Mouse (Mus musculus) heart, embryonic 12.5 days (tissue): Measurements from ENCODE around the gene Hist1h3f. TPM values are rescaled to one million over a fixed set of nuclear protein-coding genes. Genes with fewer than 3 reads are reported as not detected.
"Not testable (repeated sequence)": the region's sequence is repeated elsewhere in the genome, so short reads cannot be mapped to it uniquely, and the experiment has no call there.

Source experiments
- ATAC-seq: fragments of 200-750 bp; cut with Nextera tagmentation; 2 replicates; pipeline ENCODE4 v1.8.0; 2017; ENCODE audit warnings: moderate TSS enrichment, moderate library complexity; ENCODE audit not compliant: insufficient number of reproducible peaks, low FRiP score
- H3K27ac ChIP-seq: fragments of 300-500 bp; sonication (generic); 2 replicates; pipeline ENCODE4 v1.5.1; 2016; ENCODE audit warnings: mild to moderate bottlenecking, moderate library complexity; ENCODE audit not compliant: poor library complexity, severe bottlenecking
- H3K27me3 ChIP-seq: fragments of 300-500 bp; sonication (generic); replicated peaks from 2 replicates; pipeline ENCODE4 v1.6.1; 2016; ENCODE audit warnings: mild to moderate bottlenecking, moderate library complexity
- H3K36me3 ChIP-seq: fragments of 300-500 bp; sonication (generic); 2 replicates; pipeline ENCODE4 v1.6.1; 2016; ENCODE audit warnings: mild to moderate bottlenecking, moderate library complexity
- H3K4me1 ChIP-seq: fragments of 300-500 bp; sonication (generic); replicated peaks from 2 replicates; pipeline ENCODE4 v1.6.1; 2016; ENCODE audit warnings: mild to moderate bottlenecking
- H3K4me2 ChIP-seq: fragments of 300-500 bp; sonication (generic); 2 replicates; pipeline ENCODE4 v1.6.1; 2016; ENCODE audit warnings: mild to moderate bottlenecking, moderate library complexity
- H3K4me3 ChIP-seq: fragments of 300-500 bp; sonication (generic); 2 replicates; pipeline ENCODE4 v1.5.1; 2016; ENCODE audit warnings: mild to moderate bottlenecking
- H3K9ac ChIP-seq: fragments of 300-500 bp; sonication (generic); 2 replicates; pipeline ENCODE4 v1.6.1; 2016; ENCODE audit warnings: mild to moderate bottlenecking, moderate library complexity
- H3K9me3 ChIP-seq: fragments of 300-500 bp; sonication (generic); replicated peaks from 2 replicates; pipeline ENCODE4 v1.6.1; 2016; ENCODE audit warnings: mild to moderate bottlenecking, moderate library complexity
- WGBS: fragments of 180-500 bp; shearing (Covaris S2); methylation state at CpG from one replicate; pipeline ENCODE4 v1.1.7; 2016; 5-methylcytosine and 5-hydroxymethylcytosine counted together
- polyA plus RNA-seq: library from polyadenylated mRNA; unstranded; fragments of >200 nt; fragmentation: Nextera tagmentation; extraction: Ambion mirVana; gene quantifications from 2 replicates; pipeline ENCODE4 v1.2.1, GENCODE M21; 2016

Hist1h3f gene
- polyA plus RNA-seq, 1 experiment from 2014 or later: 0.32 TPM

DNA sequence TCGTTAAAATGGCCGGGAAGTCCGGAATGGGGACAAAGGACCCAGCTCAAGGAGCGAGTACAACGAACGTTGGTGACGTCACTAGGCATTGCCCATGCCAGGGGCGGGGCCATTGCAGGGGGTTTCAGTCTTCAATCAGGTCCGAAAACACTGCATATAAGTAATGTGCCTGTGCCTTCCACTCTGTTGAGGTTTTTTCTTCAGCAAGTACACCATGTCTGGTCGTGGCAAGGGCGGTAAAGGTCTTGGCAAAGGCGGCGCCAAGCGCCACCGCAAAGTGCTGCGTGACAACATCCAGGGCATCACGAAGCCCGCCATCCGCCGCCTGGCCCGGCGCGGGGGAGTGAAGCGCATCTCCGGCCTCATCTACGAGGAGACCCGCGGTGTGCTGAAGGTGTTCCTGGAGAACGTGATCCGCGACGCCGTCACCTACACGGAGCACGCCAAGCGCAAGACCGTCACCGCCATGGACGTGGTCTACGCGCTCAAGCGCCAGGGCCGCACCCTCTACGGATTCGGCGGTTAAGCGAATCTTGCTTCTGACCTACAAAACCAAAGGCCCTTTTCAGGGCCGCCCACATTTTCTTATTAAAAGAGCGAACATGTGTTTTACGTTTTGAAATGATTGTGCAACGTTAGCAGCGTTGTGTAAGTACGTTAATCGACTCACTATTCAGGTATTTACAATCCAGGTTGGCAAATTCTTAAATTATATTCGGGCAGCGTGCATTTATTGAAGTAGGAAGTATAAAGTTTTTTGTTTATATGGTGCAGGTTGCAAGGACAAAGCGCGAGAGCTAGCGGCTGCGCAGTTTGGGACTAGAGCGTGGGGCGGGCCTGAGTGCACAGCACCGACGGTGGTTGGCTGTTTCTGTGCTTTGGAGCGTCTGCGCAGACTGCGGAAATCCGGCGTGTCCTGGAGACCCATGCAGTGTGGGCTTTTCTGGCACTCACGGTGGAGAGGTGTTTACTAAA is 12.7 kb upstream of the Hist1h3f start, which contains the start of gene Hist1h4h:
Gene Hist1h4h, plus strand, starts transcription at position 150 of the 975 bp plus-strand sequence.
- H3K9me3 ChIP-seq: no peaks in the 10 kb centered on the region
- H3K4me2 ChIP-seq: peak within 1 kb of the TSS; percentile 67
- no peaks in the 10 kb centered on the region for H3K27me3 ChIP-seq
- H3K36me3 ChIP-seq: no peaks in the 10 kb centered on the region
- peaks cover 25% of the 10 kb centered on the region for H3K4me1 ChIP-seq
- ATAC-seq: peak; percentile 83
- H3K4me3 ChIP-seq: peak within 1 kb of the TSS; percentile 63
- peak within 1 kb of the TSS; percentile 85 for H3K9ac ChIP-seq
- WGBS: under 1% methylated on average over 61 of the region's 70 CpGs
- peak within 1 kb of the TSS; percentile 97 for H3K27ac ChIP-seq

DNA sequence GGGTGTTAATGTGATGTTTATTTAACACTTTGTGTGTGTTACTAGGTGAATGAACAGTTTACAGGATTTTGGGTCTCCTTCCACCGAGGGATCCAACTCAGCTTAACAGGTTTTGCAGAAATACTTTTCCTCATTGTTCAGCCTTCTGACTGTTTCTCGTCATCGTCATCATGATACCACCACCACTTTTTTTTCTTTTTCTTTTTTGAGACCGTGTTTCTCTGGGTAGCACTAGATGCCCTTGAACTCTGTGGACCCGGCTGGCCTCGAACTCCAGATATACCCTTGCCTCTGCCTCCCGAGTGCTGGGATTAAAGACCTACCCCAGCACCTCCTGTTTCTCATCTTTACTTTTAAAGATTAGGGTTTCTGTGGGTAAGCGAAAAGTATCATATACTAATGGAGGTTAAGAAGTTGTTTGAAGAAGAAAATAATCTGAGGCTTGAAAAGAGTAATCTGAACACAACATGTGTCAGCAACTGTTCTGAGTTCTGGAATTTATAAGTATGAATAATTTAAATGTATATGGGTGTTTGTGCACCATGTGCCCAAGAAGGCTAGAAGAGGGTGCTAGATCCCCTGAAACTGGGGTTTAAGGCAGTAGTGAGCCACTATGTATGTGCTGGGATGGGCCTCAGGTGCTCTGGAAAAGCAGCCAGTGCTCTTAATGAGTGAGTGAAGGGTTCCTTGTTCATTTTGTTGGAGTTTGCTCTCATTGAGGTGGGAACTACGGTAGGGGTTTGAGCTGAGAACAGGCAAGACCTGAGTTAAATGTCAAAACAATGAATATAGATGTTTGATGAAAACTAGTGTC is 11.4 kb upstream of the Hist1h3f start:
- Histone ChIP-seq H3K36me3 (no peaks in the 10 kb centered on the region), H3K27ac (peak overlapping the region; percentile 97), H3K9me3 (no peaks in the 10 kb centered on the region), H3K4me3 (peak overlapping the region; percentile 63), H3K4me1 (peaks cover 34% of the 10 kb centered on the region), H3K27me3 (no peaks in the 10 kb centered on the region), H3K9ac (peak overlapping the region; percentile 54; the same call in 1 of the 2 replicates), H3K4me2 (peak overlapping the region; percentile 80)
- 25% methylated on average over 9 of the region's 9 CpGs for WGBS
- no peak for ATAC-seq

DNA sequence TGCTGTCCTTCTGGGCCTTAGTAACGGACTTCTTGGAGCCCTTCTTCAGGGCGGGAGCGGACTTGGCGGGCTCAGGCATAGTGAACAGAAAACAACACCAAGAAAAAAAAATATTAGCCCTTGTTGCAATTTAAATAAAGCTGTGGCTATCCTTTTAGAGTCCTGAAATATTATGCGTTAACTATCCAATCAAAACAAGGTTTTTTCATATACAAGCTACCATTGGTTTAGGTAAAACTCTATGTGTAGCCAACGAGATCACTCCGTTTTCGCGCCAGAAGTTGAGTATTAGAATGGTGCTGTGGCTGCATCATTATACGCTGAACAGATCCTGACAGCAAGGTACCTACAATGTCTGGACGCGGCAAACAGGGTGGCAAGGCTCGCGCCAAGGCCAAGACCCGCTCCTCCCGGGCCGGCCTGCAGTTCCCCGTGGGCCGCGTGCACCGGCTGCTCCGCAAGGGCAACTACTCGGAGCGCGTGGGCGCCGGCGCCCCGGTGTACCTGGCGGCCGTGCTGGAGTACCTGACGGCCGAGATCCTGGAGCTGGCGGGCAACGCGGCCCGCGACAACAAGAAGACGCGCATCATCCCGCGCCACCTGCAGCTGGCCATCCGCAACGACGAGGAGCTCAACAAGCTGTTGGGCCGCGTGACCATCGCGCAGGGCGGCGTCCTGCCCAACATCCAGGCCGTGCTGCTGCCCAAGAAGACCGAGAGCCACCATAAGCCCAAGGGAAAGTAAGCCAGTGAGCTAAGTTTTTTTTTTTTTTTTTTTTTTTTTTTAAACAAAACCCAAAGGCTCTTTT is 10.1 kb upstream of the Hist1h3f start, which contains the start of gene Hist1h2af:
Gene Hist1h2af, plus strand, starts transcription at position 347 of the 808 bp plus-strand sequence.
- Histone ChIP-seq H3K27ac (peak within 1 kb of the TSS; percentile 86), H3K9ac (peak within 1 kb of the TSS; percentile 74), H3K4me1 (peaks cover 29% of the 10 kb centered on the region), H3K4me3 (peak within 1 kb of the TSS; percentile 63), H3K4me2 (peak within 1 kb of the TSS; percentile 80)
- under 1% methylated on average over 31 of the region's 53 CpGs for WGBS
- not testable (repeated sequence) for H3K9me3 ChIP-seq, H3K36me3 ChIP-seq, H3K27me3 ChIP-seq
- peak; percentile 30; the same call in 1 of the 2 replicates for ATAC-seq

DNA sequence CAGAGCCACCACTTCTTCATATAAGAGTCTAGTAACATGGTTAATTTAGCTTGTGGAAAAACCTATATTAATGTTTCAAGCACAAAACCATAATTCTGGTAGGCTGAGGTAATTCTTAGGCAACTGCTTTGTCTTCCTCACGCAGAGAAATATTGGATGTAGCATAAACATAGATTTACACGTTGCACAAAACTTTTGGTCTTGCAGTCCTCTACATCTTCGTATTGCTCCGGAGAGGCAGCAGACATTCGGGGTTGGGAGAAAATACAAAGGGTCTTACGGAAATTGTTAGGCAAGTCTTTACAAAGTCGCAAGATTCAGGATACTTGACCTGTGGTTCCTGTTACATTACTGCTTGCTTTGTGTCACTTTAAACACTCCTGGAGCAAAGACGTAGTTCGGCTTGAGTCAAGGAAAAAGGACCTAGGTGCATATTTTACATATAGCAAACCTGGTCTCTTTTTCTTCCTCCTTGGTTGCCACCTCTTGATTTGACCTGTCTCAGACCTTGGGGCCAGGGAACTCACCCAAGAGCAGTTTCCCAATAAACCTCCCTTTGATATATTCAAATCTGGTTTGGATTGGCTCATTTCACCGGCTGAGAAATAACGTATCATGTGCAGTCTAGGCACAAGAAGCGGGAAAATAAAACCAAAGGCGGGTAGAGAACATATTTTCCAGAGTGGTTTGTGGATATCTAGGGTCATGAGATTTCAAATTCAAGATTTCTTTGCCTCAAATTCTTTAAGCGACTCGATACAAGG is 9.3 kb upstream of the Hist1h3f start:
- no peaks in the 10 kb centered on the region for H3K36me3 ChIP-seq
- H3K4me1 ChIP-seq: peaks cover 24% of the 10 kb centered on the region
- no peaks in the 10 kb centered on the region for H3K9me3 ChIP-seq
- 2% methylated on average over 15 of the region's 15 CpGs for WGBS
- peak overlapping the region; percentile 86 for H3K27ac ChIP-seq
- H3K4me3 ChIP-seq: peak overlapping the region; percentile 63
- peak overlapping the region; percentile 80 for H3K4me2 ChIP-seq
- no peak for ATAC-seq
- peak overlapping the region; percentile 74 for H3K9ac ChIP-seq
- H3K27me3 ChIP-seq: no peaks in the 10 kb centered on the region

DNA sequence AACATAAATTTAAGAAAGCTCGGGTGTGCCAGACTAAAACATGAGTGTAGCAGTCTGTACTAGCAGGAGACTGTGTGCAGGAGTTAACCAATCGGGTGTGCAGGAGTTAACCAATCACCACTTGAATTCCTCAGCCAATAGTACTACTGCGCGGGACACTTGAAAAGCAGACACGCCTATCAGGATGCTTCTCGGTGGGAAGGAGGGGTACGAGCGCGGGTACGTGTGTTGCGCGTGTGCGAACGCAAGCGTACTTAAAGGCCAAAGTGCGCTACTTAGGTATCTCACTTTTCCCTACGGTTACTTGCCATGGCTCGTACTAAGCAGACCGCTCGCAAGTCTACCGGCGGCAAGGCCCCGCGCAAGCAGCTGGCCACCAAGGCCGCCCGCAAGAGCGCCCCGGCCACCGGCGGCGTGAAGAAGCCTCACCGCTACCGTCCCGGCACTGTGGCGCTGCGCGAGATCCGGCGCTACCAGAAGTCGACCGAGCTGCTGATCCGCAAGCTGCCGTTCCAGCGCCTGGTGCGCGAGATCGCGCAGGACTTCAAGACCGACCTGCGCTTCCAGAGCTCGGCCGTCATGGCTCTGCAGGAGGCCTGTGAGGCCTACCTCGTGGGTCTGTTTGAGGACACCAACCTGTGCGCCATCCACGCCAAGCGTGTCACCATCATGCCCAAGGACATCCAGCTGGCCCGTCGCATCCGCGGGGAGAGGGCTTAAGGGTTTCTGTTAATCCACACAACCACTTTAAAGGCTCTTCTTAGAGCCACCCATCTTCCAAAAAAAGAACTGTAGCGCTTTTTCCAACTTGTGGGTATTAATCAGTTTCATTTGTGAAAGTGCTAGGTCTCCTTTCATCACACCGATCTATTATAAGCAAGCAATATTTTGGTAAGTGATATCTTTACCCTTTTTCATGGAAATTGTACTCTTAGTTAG is 8.4 kb upstream of the Hist1h3f start, which contains the start of gene Hist1h3g:
Gene Hist1h3g, plus strand, starts transcription at position 286 of the 939 bp plus-strand sequence.
- under 1% methylated on average over 50 of the region's 62 CpGs for WGBS
- H3K4me2 ChIP-seq: peak within 1 kb of the TSS; percentile 80
- H3K9ac ChIP-seq: peak within 1 kb of the TSS; percentile 76
- peak within 1 kb of the TSS; percentile 63 for H3K4me3 ChIP-seq
- not testable (repeated sequence) for H3K36me3 ChIP-seq, H3K27me3 ChIP-seq, H3K9me3 ChIP-seq
- peak; percentile 88 for ATAC-seq
- H3K4me1 ChIP-seq: peaks cover 24% of the 10 kb centered on the region
- H3K27ac ChIP-seq: peak within 1 kb of the TSS; percentile 86

DNA sequence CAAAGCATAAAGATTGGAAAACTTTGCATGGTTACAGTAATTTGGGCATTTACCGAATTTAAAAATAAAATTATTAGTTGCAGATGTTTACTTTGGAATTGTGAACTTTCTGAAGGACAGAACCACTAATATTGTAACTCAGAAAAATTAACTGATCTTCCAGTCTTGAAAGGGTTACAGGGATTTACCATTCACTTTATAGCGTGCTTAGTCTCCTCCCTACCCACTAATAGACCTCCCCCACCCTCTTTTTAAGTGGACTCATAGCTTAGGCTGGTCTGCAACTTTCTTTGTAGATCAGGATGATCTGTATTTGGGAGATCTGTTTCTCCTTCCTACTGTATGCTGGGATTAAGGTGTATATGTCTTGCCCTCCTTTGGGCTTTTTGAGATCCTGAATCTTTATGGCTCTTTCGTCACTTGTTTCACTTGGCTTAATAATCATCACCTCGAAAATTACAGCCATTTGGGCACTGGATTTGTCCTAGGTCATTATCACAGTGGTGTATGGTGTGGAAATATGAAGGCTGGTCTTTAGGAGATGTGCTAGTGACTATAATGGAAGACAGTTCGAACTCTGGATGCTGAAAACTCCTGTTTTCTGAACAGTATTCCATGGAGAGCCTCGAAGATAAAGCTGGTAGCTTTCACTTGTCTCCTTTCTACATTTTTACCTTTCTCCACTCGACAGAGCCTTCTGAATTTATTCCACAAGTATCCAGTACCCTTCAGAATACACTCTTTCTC is 7.6 kb upstream of the Hist1h3f start:
- WGBS: 25% methylated on average over 7 of the region's 7 CpGs
- Histone ChIP-seq H3K4me2 (peak overlapping the region; percentile 68), H3K4me3 (peak overlapping the region; percentile 43), H3K27ac (peak overlapping the region; percentile 51; the same call in 1 of the 2 replicates), H3K9ac (peak overlapping the region; percentile 70), H3K36me3 (no peaks in the 10 kb centered on the region), H3K27me3 (no peaks in the 10 kb centered on the region), H3K4me1 (peaks cover 24% of the 10 kb centered on the region), H3K9me3 (no peaks in the 10 kb centered on the region)
- no peak for ATAC-seq

DNA sequence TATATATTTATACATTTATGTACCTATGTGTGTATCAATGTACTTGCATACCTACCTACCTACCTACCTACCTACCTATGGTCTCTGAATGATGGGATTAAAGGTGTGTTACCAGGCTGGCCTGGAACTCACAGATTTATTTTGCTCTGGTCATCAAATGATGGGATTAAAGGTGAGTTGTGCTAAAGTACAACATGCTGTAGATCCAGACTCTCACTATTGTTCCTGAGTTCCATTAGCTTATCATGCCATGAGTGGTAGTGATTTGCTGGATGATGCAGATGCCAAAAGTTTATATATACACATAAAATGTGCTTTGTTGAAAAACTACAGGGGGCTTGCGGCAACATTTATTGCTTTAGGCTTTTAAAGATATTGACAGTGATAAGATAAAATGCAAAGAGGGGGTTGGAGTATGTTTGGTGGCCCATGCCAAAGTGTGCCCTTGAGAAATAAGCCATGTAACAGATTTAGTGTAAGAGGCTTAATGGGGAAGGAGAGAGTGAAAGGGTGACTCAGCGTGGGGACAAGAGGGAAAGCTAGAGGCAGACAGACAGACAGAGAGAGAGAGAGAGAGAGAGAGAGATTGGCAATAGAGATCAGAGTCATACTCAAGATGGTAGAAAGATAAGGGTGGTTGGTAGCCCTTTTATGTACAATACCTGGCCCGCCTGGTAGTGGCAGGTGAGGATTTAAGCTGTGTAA is 6.7 kb upstream of the Hist1h3f start:
- WGBS: 78% methylated on average over 3 of the region's 3 CpGs
- no peak for ATAC-seq
- peak overlapping the region; percentile 36; the same call in 1 of the 2 replicates for H3K4me2 ChIP-seq
- no peaks in the 10 kb centered on the region for H3K9me3 ChIP-seq
- no peak overlapping the region for H3K27ac ChIP-seq
- H3K9ac ChIP-seq: no peak overlapping the region
- H3K4me3 ChIP-seq: no peak overlapping the region
- no peaks in the 10 kb centered on the region for H3K36me3 ChIP-seq
- H3K27me3 ChIP-seq: no peaks in the 10 kb centered on the region
- peaks cover 25% of the 10 kb centered on the region for H3K4me1 ChIP-seq

DNA sequence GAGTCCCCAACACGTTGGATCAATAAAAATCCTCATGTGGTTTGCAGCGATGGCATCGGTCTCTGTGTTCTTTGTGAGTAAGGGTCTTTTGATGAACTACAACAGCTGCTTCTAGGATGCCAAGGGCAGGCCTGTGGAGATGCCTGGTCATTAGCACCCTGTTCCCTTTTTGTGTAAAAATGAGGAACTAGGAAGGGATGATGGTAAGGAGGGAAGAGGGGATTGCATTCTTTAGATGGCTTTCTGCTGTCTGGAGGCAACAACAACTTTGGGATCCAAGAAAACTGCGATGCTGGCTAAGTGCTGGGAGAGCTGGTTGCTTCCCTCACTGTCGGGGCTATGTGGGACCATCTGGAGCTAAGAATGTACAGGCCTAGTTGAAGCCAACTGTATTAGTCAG is 5.6 kb upstream of the Hist1h3f start:
- ATAC-seq: no peak
- 84% methylated on average over 5 of the region's 5 CpGs for WGBS
- Histone ChIP-seq H3K9ac (no peak overlapping the region), H3K27ac (no peak overlapping the region), H3K4me2 (no peak overlapping the region), H3K4me3 (no peak overlapping the region), H3K9me3 (no peaks in the 10 kb centered on the region), H3K36me3 (no peaks in the 10 kb centered on the region), H3K27me3 (no peaks in the 10 kb centered on the region), H3K4me1 (peaks cover 19% of the 10 kb centered on the region)
